Mouse (Mus musculus) neural tube, embryonic 15.5 days (tissue): ENCODE data around the gene Ctdspl2. TPM values are rescaled to one million over a fixed set of nuclear protein-coding genes. Genes with fewer than 3 reads are reported as not detected.
"Not testable (repeated sequence)": the region's sequence is repeated elsewhere in the genome, so short reads cannot be mapped to it uniquely, and the experiment has no call there.

Experiments
- ATAC-seq: fragments of 200-750 bp; cut with Nextera tagmentation; 2 replicates; pipeline ENCODE4 v1.8.0; 2017; ENCODE audit warnings: mild to moderate bottlenecking, moderate TSS enrichment, moderate library complexity; ENCODE audit not compliant: low FRiP score
- H3K27ac ChIP-seq: fragments of 300-500 bp; sonication (generic); replicated peaks from 2 replicates; pipeline ENCODE4 v1.5.1; 2015; ENCODE audit warnings: mild to moderate bottlenecking, inconsistent platforms
- H3K27me3 ChIP-seq: fragments of 300-500 bp; sonication (generic); replicated peaks from 2 replicates; pipeline ENCODE4 v1.6.1; 2015; ENCODE audit warnings: inconsistent platforms
- H3K36me3 ChIP-seq: fragments of 300-500 bp; sonication (generic); 2 replicates; pipeline ENCODE4 v1.6.1; 2015; ENCODE audit warnings: inconsistent platforms
- H3K4me1 ChIP-seq: fragments of 300-500 bp; sonication (generic); 2 replicates; pipeline ENCODE4 v1.6.1; 2015; ENCODE audit warnings: inconsistent platforms
- H3K4me2 ChIP-seq: fragments of 300-500 bp; sonication (generic); 2 replicates; pipeline ENCODE4 v1.6.1; 2015; ENCODE audit warnings: inconsistent platforms, mild to moderate bottlenecking, moderate library complexity
- H3K4me3 ChIP-seq: fragments of 300-500 bp; sonication (generic); replicated peaks from 2 replicates; pipeline ENCODE4 v1.5.1; 2015; ENCODE audit warnings: mild to moderate bottlenecking, inconsistent platforms
- H3K9ac ChIP-seq: fragments of 300-500 bp; sonication (generic); replicated peaks from 2 replicates; pipeline ENCODE4 v1.6.1; 2015; ENCODE audit warnings: mild to moderate bottlenecking, inconsistent platforms
- H3K9me3 ChIP-seq: fragments of 300-500 bp; sonication (generic); replicated peaks from 2 replicates; pipeline ENCODE4 v1.6.1; 2016; ENCODE audit warnings: inconsistent platforms
- WGBS: fragments of 180-500 bp; shearing (Covaris S2); methylation state at CpG from one replicate; pipeline ENCODE4 v1.1.7; 2015; ENCODE audit warnings: mixed read lengths; 5-methylcytosine and 5-hydroxymethylcytosine counted together
- polyA plus RNA-seq: library from polyadenylated mRNA; unstranded; fragments of >200 nt; fragmentation: Nextera tagmentation; extraction: Ambion mirVana; gene quantifications from 2 replicates; pipeline ENCODE4 v1.2.1, GENCODE M21; 2015

The Ctdspl2 gene
- polyA plus RNA-seq, 1 experiment from 2014 or later: 30.8 TPM

DNA sequence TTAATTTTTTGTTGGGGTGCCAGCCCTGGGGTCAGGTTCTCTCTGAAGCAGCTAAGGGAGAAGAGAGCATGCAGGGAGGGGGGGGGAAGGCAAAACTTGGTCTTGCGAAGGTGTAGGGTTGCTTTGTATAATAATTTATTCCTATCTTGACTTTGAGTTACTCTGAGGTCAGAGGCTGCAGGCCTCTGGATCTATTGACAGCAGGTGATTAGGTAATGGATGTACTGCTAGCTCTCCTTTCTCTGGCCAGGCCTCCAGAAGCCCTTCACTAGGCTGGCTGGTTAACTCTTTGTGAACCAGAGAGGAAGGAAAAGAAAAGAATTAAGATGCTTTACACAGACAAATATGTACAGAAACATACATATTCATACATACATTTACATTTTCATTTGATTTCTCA is 62.9 kb downstream of the Ctdspl2 start:
- Histone ChIP-seq H3K27me3 (no peaks in the 10 kb centered on the region), H3K27ac (no peak overlapping the region), H3K9me3 (no peaks in the 10 kb centered on the region), H3K4me3 (no peak overlapping the region), H3K36me3 (no peaks in the 10 kb centered on the region), H3K4me2 (no peak overlapping the region), H3K9ac (no peak overlapping the region), H3K4me1 (no peaks in the 10 kb centered on the region)
- no peak for ATAC-seq
- WGBS: 70% methylated on average over 1 of the region's 1 CpGs

DNA sequence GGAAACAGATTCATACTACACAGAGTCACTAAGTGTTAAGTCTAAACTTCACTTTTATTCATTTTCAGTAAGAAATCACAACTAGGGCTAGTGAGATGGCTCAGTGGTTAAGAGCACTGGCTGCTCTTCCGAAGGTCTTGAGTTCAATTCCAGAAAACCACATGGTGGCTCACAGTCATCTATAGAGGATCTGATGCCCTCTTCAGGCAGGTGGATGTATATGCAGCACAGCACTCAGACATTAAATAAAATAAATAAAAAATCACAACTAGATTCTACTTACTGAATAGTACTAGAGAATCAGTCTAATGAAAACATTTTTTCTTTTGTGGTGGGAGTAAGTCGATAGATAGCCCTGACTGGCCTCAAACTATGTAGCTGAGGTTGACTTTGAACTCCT is 66.5 kb downstream of the Ctdspl2 start:
- Histone ChIP-seq H3K9ac (no peak overlapping the region), H3K27me3 (no peaks in the 10 kb centered on the region), H3K4me2 (no peak overlapping the region), H3K36me3 (no peaks in the 10 kb centered on the region), H3K9me3 (no peaks in the 10 kb centered on the region), H3K27ac (no peak overlapping the region), H3K4me3 (no peak overlapping the region), H3K4me1 (no peaks in the 10 kb centered on the region)
- WGBS: 82% methylated on average over 2 of the region's 2 CpGs
- no peak for ATAC-seq

DNA sequence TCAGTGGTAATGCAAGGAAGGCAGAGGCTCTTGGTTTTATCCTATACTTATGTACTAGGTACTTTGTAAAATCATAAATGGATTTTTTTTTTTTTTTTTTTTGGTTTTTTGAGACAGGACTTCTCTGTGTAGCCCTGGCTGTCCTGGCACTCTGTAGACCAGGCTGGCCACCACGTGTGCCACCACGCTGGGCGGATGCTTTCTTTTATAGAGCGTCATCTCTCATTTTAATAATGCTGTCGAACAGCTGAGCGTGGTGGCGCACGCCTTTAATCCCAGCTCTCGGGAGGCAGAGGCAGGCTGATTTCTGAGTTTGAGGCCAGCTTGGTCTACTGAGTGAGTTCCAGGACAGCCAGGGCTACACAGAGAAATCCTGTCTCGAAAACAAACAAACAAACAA is 71.3 kb downstream of the Ctdspl2 start:
- H3K4me2 ChIP-seq, H3K9ac ChIP-seq, H3K4me3 ChIP-seq, H3K9me3 ChIP-seq, H3K27me3 ChIP-seq, H3K27ac ChIP-seq, ATAC-seq, H3K36me3 ChIP-seq: not testable (repeated sequence)
- 92% methylated on average over 10 of the region's 10 CpGs for WGBS
- peaks cover 20% of the 10 kb centered on the region for H3K4me1 ChIP-seq

DNA sequence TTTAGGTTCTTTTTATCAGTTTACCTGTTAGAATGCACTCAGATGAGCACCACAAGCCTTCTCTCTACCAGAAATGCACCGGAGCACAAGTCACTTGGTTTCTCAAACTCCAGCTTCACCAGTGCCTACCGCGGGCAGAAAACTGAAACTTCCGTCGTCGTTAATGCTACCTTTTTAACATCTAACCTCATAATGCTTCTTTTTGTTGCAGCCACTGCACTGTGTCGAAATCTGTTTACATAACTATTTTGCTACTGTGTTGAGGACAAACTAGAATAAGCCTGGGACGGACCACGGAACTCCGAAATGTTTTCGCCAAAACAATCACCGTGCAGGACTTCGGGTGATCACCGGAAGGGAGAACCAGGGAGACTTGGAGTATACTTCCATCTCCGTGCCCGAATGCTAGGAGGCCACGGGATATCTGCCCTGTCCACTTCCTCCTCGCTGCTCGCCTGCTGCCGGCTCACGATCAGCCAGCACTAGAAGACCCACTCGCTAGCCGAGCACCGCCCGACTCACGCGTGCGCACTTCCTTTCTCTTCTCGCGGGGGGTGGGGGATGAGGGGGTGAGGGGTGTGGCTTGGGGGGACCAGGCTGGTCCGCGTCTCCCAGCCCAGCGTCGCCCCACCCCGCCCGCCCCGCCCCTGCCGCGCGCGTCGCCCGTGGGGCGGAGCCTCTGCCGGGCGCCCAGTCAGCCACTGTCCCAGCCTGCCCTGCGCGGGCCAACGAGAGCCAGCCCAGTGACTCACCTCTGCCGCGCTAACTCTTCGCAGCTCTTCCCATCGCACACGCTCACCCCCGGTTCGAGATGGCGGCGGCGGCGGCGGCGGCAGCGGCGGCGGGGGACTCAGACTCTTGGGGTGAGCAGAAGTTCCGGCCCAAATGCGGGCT is 72.3 kb downstream of the Ctdspl2 start, which contains the start of gene Eif3j1:
Eif3j1 (plus strand) TSS at position 685 of the 894 bp plus-strand sequence.
- peak; percentile 99 for ATAC-seq
- peak within 1 kb of the TSS; percentile 84 for H3K9ac ChIP-seq
- peaks cover 20% of the 10 kb centered on the region for H3K4me1 ChIP-seq
- H3K9me3 ChIP-seq: no peaks in the 10 kb centered on the region
- under 1% methylated on average over 65 of the region's 67 CpGs for WGBS
- H3K27me3 ChIP-seq: no peaks in the 10 kb centered on the region
- H3K36me3 ChIP-seq: peaks cover 5% of the 10 kb centered on the region; the same call in 1 of the 2 replicates
- peak within 1 kb of the TSS; percentile 97 for H3K4me3 ChIP-seq
- H3K27ac ChIP-seq: peak within 1 kb of the TSS; percentile 90
- H3K4me2 ChIP-seq: peak within 1 kb of the TSS; percentile 74

DNA sequence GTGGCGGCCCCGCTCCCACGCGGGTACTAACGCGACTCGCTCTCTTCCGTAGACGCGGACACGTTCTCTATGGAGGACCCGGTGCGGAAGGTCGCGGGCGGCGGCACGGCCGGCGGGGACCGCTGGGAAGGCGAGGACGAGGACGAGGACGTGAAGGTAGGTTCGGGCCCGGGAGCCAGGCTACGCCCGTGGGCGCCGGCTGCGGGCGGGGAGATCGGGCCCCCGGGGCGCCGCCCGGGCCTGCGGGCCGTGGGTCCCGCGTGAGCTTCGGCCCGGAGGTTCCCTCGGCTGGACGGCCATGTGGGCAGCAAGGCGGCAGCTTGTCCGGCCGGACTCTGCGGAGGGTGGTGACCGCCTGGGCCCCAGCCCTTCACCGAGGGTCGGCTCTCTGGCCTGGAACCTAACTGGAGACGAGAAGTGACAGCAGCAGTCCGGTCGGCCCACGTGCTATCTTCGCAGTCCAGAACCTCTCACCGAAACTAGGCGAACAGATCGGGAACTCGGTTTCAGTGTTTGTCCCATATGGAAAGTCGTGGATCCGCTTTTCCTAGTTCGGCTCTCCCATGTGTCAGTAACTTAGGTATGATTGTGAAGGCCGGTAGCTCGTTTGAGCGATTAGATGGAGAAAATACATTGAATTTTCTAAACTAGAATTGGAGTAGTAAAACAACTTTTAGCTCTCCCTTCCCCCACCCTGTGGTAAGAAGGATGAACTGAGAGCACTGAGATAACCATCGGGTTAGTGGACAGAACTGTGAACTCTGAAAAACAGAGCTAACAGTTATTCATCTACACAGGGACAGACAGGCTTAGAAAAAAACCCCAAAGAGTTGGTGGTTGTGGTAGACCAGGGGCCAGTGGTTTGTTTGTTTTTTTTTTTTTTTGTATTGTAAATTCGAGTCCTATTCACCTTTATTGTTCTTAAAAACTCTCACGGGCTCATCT is 73.2 kb downstream of the Ctdspl2 start:
- Histone ChIP-seq H3K36me3 (peaks cover 7% of the 10 kb centered on the region; the same call in 1 of the 2 replicates), H3K27ac (peak overlapping the region; percentile 90), H3K4me1 (peaks cover 20% of the 10 kb centered on the region), H3K27me3 (no peaks in the 10 kb centered on the region), H3K4me3 (peak overlapping the region; percentile 97), H3K4me2 (peak overlapping the region; percentile 74), H3K9me3 (no peaks in the 10 kb centered on the region), H3K9ac (peak overlapping the region; percentile 84)
- peak; percentile 70 for ATAC-seq
- WGBS: under 1% methylated on average over 64 of the region's 71 CpGs

DNA sequence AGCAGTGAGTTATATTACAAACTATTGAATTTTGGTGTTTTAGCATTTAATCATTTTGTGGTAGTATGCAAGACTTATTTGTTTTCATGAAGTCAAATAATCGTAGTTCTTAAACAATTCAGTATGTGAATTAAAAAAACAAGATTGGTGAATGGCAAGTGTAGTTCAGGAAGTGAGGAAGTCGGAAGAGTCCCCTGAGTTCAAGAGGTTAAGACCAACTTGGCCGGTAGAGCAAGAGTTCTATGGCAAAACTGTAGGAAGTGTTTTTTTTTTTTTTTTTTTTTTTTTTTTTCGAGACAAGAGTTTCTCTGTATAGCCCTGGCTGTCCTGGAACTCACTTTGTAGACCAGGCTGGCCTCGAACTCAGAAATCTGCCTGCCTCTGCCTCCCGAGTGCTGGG is 76.2 kb downstream of the Ctdspl2 start:
- Histone ChIP-seq H3K4me2 (no peak overlapping the region), H3K4me3 (no peak overlapping the region), H3K36me3 (peaks cover 9% of the 10 kb centered on the region; the same call in 1 of the 2 replicates), H3K27me3 (no peaks in the 10 kb centered on the region), H3K27ac (no peak overlapping the region), H3K4me1 (peaks cover 20% of the 10 kb centered on the region), H3K9ac (no peak overlapping the region), H3K9me3 (no peaks in the 10 kb centered on the region)
- WGBS: 86% methylated on average over 6 of the region's 6 CpGs
- ATAC-seq: no peak

DNA sequence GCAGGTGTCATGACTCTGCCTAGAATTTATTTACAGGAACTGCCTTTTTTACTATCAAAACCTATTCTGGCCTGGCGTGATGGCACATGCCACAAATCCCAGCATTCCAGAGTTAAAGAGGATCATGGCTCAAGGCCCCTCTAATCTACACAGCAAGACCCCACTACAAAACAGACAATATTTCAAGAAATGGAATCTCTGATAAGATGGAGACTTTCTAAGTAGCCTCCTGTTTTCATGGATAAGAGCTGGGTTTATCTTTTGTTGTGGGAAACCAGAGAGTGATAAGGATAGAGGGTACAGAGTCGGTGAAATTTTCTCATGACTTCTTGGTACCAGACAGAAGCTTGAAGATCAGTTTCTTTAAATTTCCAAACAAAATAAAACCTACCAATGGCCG is 80.3 kb downstream of the Ctdspl2 start:
- H3K9ac ChIP-seq: no peak overlapping the region
- H3K9me3 ChIP-seq: no peaks in the 10 kb centered on the region
- no peak for ATAC-seq
- no peak overlapping the region for H3K4me2 ChIP-seq
- peaks cover 11% of the 10 kb centered on the region; the same call in 1 of the 2 replicates for H3K36me3 ChIP-seq
- H3K27me3 ChIP-seq: no peaks in the 10 kb centered on the region
- H3K27ac ChIP-seq: no peak overlapping the region
- 98% methylated on average over 3 of the region's 3 CpGs for WGBS
- H3K4me1 ChIP-seq: no peaks in the 10 kb centered on the region
- no peak overlapping the region for H3K4me3 ChIP-seq

DNA sequence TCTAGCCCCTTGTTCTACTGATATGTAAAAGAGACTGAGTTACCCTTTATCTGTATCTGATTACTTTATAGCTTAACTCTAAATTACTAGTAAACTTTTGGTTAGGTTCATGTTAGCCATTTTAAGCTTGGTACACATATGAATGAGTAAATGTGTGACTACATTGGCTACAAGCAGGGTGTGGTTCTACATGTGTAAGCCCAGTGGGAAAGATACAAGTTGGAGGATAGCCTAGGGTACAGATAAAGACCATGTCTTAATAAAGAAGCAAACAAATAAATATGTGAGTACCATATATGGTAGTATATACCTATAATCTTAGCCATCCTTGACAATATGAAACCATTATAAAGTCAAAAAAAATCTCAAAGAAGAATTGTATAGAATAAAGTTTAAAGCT is 88.1 kb downstream of the Ctdspl2 start:
- H3K4me1 ChIP-seq: no peaks in the 10 kb centered on the region
- H3K36me3 ChIP-seq: peaks cover 22% of the 10 kb centered on the region
- H3K9me3 ChIP-seq: no peaks in the 10 kb centered on the region
- no peak overlapping the region for H3K27ac ChIP-seq
- ATAC-seq: no peak
- H3K4me3 ChIP-seq: no peak overlapping the region
- no peak overlapping the region for H3K9ac ChIP-seq
- H3K4me2 ChIP-seq: no peak overlapping the region
- H3K27me3 ChIP-seq: no peaks in the 10 kb centered on the region

DNA sequence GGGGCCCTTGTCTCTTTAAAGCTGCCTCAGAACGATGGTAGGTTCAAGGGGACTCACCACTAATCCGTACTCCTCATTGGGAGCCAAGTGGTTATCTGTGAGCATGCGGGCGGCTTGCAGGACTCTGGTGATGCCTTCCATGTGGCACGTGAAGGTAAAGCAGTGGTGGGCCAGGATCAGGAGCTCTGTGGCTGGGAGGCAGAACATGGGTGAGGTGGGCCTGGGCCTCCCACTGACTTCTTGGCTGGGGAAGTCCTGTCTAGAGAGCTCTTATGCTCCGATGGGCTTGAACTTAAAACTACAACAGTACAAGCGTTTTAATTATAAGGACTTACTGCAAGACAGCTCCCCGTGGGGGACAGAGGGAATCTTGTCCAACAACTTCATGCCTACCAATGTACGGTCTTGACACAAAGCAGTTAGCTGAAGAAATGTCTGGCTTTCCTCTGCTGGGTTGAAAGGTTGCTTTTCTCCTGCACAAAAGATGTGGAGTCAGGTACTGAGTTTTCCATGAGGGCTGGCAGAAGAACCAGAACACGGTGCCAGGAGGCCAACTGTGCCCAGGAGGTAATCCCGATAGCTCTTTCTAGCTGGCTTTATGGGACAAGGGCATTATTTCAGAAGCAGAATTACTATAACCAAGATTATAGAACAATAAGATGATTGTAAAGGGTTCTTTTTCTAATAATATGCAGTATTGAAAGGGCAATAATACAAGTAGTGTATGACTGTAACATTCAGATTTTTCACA is 103.7 kb downstream of the Ctdspl2 start:
- no peak overlapping the region for H3K4me3 ChIP-seq
- WGBS: 94% methylated on average over 11 of the region's 11 CpGs
- H3K36me3 ChIP-seq: peaks cover 41% of the 10 kb centered on the region

More for the DNA sequence above, 103.7 kb downstream of the Ctdspl2 start:
- Histone ChIP-seq H3K4me2 (no peak overlapping the region), H3K9me3 (no peaks in the 10 kb centered on the region), H3K27me3 (no peaks in the 10 kb centered on the region), H3K4me1 (no peaks in the 10 kb centered on the region), H3K9ac (no peak overlapping the region), H3K27ac (no peak overlapping the region)
- ATAC-seq: no peak
